Mouse (Mus musculus): ENCODE results near the gene Ppp2r1b.

Gene Ppp2r1b

DNA sequence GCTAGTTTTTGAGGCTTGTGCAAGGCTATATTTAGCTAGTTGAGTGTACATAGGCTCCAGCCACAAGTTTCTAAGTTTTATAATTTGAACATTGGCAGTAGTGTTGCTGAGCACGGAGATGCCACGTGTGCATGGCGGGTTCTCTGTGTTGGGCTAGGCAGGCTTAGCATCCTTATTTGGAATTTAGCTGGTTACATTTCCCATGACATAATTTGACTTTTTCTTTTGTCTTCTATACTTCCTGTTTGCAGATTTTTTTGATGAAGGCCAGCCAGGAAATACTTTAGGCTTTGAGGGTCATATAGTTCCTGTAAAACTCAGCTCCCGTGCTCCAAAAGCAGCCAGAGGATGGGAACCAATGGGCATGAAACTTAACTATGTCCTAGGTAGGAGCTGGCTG is 18.7 kb downstream of the Ppp2r1b start:
- DNase-seq (ENCODE audit: low read depth in 1 of 2, low spot score in 2 of 2) = no peak

DNA sequence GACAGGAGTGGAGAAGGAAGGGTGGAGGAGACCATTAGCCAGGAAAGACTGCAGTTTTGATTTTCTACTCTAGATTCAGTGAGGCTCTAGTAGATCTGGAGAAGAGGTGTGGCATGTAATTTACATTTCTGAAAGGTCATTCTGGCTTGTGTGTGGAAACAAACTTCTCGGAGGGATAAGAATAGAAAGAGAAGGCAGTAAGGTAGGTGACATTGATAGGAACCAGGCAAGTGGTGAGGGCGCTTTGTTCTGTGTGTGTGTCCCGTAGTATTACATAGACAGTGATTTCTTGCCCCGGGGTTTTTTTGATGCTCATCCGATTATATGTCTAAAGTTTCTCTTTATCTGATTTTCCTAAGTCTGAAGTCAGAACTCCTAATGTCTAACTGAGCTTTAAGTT is 19.8 kb downstream of the Ppp2r1b start:
- DNase-seq (ENCODE audit: low read depth in 1 of 2, low spot score in 2 of 2) = no peak

DNA sequence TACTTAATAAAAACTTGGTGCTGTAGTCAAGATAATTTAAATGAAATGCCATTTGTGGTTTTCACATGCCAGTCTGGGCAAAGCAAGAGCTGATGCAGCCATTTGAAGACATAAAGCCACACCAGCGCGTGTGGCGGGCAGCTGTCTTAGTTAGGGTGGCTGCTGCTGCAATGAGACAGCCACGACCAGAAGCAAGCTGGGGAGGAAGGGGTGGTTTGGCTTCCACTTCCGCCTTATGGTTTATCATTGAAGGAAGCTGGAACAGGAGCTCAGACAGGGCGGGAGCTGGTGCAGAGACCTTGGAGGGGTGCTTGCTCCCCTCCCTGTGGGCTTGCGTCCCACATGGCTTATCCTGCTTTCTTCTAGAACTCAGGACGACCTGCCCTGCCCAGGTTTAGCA is 20.7 kb downstream of the Ppp2r1b start:
- peak in 1 of 2 experiments; percentile 14 for DNase-seq (ENCODE audit: low read depth in 1 of 2, low spot score in 2 of 2)

DNA sequence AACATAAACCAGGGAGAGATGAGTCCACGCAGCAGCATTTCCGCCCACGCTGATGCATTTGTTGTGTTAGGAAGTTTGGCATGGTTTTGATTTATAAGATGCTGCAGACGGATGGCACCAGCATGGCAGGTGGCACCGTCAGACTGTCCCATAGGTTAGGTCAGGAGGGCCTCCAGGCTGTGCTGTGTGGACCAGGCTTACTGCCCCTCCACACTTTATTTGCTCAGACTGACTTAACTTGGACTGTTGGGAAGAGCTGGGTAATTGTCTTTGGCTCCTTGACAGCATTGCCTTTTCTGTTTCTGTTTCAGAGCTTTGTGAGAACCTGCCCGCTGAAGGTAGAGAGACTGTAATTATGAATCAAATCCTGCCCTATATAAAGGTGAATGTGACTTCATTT is 21.9 kb downstream of the Ppp2r1b start:
- DNase-seq (ENCODE audit: low read depth in 1 of 2, low spot score in 2 of 2) = no peak

DNA sequence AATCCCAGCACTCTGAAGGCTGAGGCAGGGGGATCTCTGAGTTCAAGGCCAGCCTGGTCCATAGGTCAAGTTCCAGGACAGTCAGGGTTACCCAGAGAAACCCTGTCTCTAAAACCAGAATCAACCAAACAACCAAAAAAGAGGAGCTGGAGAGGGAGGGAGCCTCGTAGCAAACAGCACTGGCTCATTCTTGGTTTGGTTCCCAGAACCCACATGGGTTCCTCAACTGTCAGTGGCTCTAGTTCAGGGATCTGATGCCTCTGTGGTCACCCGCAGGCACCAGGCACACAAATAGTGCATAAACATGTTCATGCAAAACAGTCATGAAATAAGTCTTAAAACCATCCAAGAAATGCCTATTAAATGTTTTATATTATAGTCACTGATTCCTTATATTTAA is 23.1 kb downstream of the Ppp2r1b start:
- no peak for DNase-seq (ENCODE audit: low read depth in 1 of 2, low spot score in 2 of 2)

DNA sequence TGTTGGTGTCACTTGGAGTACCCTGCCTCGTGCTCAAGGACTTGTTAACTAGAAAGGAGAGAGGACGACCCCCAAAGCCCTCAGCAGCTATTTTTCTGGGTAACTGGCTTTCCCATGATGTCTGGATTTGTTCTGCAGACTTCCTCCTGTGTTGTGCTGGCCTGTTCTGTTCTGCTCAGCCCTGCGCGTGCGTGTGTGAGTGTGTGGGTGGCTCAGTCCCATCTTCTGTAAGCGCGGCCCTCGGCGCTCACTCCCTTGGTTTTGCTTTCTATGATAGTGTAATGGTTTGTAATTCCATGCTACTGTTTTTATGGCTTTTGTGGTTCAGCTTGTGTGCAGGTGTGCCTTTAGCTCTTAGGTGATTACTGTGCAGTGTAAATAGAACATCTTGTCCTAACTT is 28.1 kb downstream of the Ppp2r1b start:
- no peak for DNase-seq (ENCODE audit: low read depth in 1 of 2, low spot score in 2 of 2)

DNA sequence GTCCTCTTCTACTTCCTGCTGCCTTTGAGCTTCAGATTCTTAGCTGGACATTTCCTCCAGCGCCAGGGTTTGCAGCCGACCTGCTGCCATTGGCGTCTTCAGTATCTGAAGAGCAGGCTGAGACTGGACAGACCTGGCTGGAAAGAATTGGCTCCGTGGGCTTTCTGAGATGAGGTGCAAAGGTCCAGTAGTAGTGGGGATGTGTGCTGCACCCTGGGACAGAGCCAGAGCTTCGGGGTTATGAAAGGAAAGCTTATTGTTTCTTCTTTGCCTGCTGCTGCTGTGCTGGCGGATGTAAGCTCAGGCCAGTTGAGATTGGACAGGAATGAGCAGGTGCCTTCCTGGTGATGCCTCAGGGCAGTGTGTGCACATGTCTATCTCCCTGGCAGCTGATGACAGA is 28.9 kb downstream of the Ppp2r1b start:
- DNase-seq (ENCODE audit: low read depth in 1 of 2, low spot score in 2 of 2) = no peak

DNA sequence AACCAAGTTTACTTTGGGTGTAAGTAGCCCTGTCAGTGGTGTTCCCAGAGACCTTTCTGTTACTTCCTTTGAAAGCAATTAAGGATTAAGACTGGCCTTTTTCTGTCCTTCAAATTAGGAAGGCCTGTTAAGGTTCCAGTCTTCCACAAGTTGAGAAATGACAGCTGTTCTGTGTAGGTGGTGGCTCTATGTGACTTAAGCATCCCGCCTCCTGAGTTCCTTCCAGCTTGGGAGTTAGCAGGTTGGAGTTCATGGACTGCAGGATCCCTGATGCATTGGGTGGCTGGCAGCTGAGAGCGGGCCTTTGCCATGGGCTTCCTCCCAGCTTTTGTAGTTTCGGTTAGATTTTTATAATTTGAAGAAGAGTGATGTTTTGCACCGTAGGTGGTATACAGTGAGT is 30.4 kb downstream of the Ppp2r1b start:
- DNase-seq (ENCODE audit: low read depth in 1 of 2, low spot score in 2 of 2) = no peak

DNA sequence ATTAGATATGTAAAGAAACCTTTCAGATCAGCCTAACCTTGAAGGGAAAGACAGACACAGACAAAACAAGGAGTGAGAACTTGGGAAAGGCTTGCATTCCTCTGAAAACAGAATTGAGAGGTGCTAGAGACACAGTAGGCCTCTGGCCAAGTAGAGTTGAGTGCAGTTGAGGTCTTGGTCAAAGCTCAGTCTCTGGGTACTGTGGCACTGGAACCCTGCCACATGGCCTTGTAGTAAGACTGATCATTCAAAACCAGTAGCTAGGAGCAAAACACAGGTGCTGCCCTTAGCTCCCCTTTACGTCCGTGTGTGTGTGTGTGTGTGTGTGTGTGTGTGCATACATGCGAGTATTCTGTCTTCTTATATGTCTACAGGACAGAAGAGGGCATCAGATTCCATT is 31.2 kb downstream of the Ppp2r1b start:
- DNase-seq (ENCODE audit: low read depth in 1 of 2, low spot score in 2 of 2) = no peak

DNA sequence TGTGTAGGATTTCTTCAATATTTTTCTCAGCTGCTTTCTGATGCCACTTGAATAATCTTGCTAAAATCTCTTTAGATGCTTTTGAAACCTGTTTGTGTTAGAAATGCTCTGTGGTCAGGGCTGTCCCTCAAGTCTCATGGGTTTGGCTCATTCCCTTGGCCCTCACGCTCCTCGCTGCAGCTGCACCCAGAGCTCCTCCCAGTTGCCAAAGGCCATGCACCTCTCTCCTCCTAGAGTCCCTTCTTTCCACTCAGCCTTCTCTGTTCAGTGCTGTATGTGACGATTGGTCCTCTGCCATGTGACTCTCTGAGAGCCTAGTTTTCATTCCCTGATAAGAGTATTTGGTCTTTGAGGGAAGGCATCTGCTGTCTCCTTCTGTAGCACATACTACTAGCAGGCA is 32.3 kb downstream of the Ppp2r1b start:
- no peak for DNase-seq (ENCODE audit: low read depth in 1 of 2, low spot score in 2 of 2)

DNA sequence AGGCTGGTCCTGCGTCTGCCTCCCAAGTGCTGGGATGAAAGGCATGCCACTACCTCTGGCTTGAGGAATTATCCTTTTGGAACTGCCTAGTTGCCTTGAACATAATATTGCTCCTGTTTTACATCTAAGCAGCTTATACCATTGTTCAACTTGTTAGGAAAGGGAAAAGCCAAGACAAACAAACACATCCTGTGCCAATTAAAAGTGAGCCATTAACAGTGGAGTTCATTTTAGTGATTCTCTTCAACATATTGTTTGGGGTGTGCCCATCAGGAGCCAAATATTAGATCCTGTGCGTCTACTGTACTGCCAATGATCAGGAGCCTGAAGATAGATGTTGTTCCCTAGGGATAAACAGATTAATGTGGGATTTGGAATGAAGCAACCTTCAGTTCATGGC is 37.1 kb downstream of the Ppp2r1b start:
- DNase-seq (ENCODE audit: low read depth in 1 of 2, low spot score in 2 of 2) = no peak

DNA sequence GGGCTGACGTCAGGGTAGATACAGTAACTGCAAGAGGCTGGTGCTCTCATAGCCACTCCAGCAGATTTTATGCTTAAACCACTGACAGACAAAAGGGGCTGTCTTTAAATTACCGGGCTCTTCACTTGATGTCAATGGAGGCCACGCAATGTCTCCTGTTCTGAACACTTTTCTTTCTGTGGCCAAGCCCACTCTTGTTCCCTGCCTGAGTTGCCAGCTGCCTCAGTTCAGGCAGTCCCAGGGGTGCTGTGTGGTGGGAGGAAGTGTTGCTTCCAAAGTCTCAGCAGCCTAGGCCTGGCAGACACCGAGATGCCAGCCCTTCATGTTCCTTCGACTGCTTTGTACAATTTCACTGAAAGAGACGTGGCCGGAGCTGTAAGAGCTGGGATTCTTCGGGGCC is 39.0 kb downstream of the Ppp2r1b start:
- no peak for DNase-seq (ENCODE audit: low read depth in 1 of 2, low spot score in 2 of 2)

DNA sequence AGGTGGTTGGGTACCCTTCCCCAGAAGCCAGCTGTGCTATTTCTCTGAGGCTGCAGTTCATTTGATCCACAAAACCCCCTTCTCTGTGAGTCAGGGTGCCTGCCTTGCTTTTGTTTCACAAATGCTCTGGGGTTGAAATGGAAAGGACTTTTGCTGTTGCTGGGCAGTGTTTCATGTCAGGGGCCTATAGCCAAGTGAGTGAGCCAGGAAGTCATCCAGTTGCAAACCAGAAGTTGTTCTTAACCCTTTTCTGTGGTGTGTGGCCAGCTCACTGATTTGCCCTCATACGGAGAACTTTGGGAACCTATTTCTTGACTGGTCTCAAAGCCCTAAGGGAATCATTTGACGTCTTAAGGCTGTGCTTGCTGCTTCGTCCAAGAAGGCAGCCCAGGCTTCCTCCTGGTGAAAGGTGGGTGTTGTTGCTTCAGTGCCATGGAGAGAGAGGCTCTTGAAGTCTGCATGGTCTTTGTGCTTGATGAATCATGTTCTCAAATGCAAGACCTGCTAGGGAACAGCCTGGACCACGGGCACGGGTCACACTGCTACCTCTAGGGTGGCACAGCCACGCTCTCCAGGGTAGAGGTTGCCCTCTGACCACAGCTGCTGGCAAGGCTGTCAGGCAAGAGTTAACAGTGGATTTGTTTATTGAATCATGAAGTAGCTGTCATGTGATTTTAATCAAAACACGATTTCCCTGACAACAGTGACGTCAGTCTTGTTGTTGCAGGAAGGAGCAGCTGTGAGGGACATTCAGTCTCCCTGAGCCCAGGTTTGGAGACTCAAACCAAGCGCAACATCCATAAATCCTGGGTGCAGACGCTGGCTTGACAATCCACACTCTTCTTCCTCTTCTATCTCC is 39.9 kb downstream of the Ppp2r1b start:
- DNase-seq (ENCODE audit: low read depth in 1 of 2, low spot score in 2 of 2) = no peak

DNA sequence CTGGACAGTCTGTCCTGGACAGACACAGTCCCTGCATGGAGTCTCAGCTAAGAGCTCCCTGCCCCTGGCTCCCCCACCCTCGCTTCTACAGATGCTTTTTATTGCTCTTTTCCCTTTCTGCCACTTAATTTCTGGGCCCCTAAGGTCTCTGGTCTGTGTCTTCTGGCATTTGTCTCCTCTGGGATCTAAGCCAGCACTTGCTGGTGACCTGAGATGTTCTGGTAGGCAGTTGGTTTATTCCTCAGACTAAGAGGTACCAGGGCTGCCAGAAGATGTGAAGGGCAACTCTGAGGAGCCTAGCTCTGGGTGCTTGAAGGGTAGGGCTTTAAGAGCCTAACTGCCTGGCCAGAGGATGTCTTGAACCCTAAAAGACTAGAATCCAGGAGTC is 40.5 kb downstream of the Ppp2r1b start:
- DNase-seq (ENCODE audit: low read depth in 1 of 2, low spot score in 2 of 2) = no peak

DNA sequence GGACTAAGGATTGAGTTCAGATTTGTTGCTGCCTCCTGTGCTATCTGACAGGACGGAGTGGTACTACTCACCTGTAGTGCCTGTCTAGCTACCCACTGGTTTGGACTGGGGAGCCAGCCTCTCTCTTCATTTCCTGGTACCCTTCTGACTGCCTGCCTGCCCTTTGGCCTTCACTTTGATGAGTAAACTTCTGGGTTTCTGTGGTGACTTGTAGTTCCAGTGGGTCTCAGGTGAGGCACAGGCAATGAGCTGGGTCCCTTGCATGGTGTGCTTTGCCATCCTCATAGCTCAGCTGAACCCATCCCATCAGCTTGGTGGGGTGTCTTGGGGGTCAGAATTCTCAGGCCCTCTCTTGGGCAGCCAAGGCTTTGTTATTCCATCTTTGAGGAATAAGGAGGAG is 41.8 kb downstream of the Ppp2r1b start:
- no peak for DNase-seq (ENCODE audit: low read depth in 1 of 2, low spot score in 2 of 2)

DNA sequence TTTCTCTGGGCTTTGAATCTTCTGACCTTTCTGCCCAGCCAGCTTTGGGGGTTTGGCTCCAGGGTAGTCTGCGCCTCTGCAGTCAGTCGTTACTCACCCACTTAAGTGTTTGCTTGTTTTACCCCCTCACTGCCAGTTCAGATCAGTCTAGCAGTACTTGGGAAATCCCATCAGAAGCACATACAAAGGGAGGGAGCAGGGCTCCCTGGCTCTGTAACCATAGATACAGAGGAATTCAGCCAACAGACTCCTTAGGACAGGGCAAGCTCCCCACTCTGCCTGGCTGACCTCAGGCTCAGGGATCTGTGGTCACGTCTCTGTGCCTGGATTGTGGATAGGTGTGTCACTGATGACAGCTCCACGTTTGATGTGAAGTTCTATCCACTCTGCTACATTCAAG is 42.2 kb downstream of the Ppp2r1b start:
- DNase-seq (ENCODE audit: low read depth in 1 of 2, low spot score in 2 of 2) = no peak

DNA sequence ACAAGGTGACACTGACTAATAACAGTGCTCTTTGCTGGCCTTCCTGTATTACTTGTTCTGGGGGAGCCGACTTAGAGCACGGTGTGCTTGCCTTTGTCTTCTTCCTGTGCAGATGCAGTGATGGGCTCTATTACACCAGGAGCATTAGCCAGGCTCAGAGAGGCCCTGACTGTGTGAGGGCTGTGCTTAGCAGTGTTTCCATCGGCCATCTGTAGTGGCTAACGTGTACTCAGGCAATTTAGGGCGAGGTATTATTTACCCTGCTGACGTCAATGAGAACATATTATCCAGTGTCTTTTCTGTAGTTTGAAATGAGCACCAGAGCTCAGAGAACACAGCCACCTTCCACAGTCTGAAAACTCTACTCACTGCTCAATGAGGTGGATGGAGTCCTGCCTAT is 44.1 kb downstream of the Ppp2r1b start:
- DNase-seq (ENCODE audit: low read depth in 1 of 2, low spot score in 2 of 2) = no peak

DNA sequence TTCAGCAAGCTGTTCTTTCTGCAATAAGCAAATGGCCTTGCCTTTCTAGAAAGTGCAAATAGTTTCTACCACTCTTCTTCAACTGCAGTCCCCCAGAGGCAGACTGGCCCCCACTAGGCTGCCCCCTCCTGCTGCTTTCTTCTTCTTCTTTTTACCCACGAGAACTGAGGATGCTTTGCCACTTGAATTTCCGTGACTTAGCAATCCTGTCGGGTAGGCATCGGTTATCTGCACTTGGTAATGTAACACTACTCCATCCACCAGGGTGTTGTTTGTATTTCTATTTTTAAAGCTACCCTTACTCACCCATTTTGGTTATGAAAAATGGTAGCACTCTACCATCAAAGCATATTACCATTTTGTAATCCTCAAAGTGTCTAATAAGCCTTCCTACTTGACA is 44.9 kb downstream of the Ppp2r1b start:
- DNase-seq (ENCODE audit: low read depth in 1 of 2, low spot score in 2 of 2) = no peak

DNA sequence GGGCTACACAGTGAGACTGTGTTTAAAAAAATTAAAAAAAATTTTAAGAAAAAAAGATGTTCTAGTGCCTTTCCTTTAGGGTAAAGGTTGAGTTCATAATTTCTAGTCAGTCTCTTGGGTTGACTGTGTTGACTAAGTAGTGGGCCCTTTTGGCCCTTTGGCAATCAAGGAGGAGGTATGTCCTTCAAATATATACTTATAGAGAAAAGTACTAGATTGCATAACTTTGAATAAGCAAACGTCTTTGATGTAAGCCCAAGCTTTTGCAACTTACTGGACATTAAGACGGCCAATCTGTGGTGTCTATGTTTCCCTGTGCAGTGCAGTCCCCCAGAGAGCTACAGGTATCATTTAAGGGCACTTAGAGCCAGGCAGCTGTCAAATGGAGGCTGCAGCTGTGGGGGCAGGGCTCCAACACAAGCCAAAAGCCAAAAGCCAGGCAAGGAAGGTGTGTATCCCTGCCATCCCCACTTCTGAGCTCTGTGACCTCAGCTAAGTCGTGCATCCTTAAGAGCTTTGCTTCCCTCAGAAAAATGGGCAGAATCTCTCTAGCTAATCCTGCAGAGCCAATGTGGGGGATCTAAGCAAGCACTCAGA is 45.5 kb downstream of the Ppp2r1b start:
- no peak for DNase-seq (ENCODE audit: low read depth in 1 of 2, low spot score in 2 of 2)

DNA sequence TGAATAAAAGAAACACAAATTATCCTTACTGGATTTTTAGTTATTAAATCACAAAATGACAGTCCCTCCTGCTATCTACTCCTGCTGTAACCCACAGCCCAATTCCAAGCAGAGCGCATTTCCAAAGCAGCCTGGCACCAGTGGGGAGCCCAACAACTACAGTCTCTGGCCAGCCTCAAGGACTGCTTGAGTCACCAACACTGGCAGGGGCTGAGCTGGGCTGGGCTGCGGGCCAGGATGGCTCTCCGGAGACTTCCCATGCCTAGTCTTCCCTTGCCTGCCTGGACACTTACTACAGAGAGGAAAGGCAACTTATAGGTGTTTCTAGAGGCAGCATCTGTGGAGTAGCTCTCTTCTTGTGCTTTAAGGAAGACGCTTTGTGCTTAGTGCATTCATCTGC is 48.6 kb downstream of the Ppp2r1b start:
- DNase-seq (ENCODE audit: low read depth in 1 of 2, low spot score in 2 of 2) = no peak

DNA sequence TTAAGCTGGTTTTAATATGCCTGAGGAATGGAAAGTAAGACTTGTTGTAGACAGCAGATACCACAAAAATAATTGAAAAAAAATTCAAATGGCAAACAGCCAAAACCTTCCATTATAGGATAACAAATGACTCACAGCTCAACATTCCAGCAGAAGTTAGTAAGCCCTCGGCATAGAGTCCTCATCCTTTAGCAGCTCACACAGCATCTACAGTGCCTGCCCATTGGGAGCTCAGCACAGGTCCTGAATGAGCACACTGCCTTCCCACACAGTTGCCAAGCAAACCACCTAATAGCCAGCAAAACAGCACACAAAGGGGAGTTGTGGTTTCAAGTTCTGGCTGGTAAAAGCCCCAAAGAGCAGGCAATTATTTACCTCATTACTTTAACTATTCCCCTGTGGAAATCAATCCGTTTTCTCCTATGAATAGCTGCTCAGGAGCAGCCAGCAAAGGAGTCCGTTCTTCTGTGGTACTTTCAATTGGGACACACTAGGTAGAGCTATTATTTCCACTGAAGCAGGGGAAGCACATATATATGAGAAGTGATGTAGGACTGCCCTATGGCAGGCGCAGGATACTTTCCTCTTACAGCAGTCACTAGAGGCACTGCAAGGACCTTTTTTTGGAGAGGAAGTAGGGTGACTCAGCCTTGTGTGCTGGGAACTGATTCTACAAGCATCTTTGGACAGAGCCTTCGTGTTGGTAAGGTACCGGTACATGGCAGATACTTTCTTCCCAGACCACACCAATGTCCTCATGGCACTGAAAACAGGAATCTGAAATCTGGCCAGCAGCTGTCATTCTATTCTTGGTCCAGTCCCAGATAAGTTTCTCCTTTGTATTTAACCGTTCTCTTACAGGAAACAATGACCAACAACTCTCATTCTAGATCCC is 55.2 kb downstream of the Ppp2r1b start:
- no peak for DNase-seq (ENCODE audit: low read depth in 1 of 2, low spot score in 2 of 2)
